Mouse (Mus musculus) brain, embryonic 14.5 days (tissue): ENCODE measurements at regions not wholly inside any gene's neighbourhood (a gene's known extent, or its start where the extent isn't known, plus 50 kb on each side); places are given as distances from the start of the nearest gene placed in this dataset.

Source experiments
- CTCF ChIP-seq: fragments of 200-500 bp; IDR thresholded peaks from 2 replicates; pipeline ENCODE4 v1.5.1; 2012; ENCODE audit warnings: inconsistent platforms, mild to moderate bottlenecking, moderate library complexity, borderline replicate concordance; ENCODE audit not compliant: insufficient read depth, insufficient read length; ENCODE audit errors: extremely low read depth
- POLR2A ChIP-seq: fragments of 200-500 bp; IDR thresholded peaks from 2 replicates; pipeline ENCODE4 v1.6.1; 2012; ENCODE audit warnings: mild to moderate bottlenecking, inconsistent platforms, borderline replicate concordance; ENCODE audit not compliant: poor library complexity, insufficient read depth, insufficient read length, severe bottlenecking; ENCODE audit errors: extremely low read depth

GRCm38 (mm10) chr2:75512422-75513170 is 146.5 kb upstream of the Hnrnpa3 start:
- TF ChIP-seq POLR2A, result no peak
- no peak for TF ChIP-seq CTCF
